Mouse (Mus musculus): ENCODE data around the gene Atf6b. TPM values are rescaled to one million over a fixed set of nuclear protein-coding genes. Genes with fewer than 3 reads are reported as not detected.

The Atf6b gene
- polyA plus RNA-seq, 1 experiment, result not detected

GRCm38 (mm10) chr17:34629796-34630603, 16.9 kb upstream of the Atf6b start:
- WGBS, result 13% methylated on average over 12 of the region's 12 CpGs
- H3K4me3 ChIP-seq (ENCODE audit: insufficient read depth, low read depth, low read length), result peak overlapping the region; percentile 89
- H3K27ac ChIP-seq (ENCODE audit: insufficient read depth, low read depth, low read length), result peak overlapping the region; percentile 50
- TF ChIP-seq CTCF (IDR thresholded peaks at IDR 0.05; ENCODE audit: insufficient read depth, low read depth, low read length) (no peak), POLR2A (IDR thresholded peaks at IDR 0.05; ENCODE audit: insufficient read depth, low read depth, low read length) (no peak)
- peaks cover 43% of the 10 kb centered on the region for H3K4me1 ChIP-seq (ENCODE audit: control insufficient read depth, insufficient read depth, low read length)

DNA sequence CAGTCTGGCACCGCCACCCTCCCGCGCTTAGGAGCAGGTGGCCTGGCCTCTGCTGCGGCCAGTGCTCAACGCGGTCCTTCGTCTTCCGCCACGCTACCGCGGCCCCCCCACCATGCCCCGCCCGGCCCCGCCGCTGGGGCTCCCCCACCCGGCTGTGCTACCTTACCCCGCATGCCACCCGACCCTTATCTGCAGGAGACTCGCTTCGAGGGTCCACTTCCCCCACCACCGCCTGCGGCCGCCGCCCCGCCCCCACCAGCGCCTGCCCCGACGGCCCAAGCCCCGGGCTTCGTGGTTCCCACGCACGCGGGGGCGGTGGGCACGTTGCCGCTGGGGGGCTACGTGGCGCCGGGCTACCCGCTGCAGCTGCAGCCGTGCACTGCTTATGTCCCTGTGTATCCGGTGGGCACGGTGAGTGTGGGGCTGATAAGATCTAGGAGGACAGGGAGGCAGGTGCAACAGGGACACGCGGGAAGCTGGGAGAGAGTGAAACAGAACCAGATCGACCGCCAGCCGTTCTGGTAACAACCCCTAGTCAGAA, 16.1 kb upstream of the Atf6b start:
- peaks cover 39% of the 10 kb centered on the region for H3K4me1 ChIP-seq (ENCODE audit: control insufficient read depth, insufficient read depth, low read length)
- WGBS, result 3% methylated on average over 48 of the region's 48 CpGs
- no peak for TF ChIP-seq POLR2A (IDR thresholded peaks at IDR 0.05; ENCODE audit: insufficient read depth, low read depth, low read length)
- peak overlapping the region; percentile 62; the same call in 1 of the 2 replicates for H3K27ac ChIP-seq (ENCODE audit: insufficient read depth, low read depth, low read length)
- H3K4me3 ChIP-seq (ENCODE audit: insufficient read depth, low read depth, low read length), result peak overlapping the region; percentile 89

DNA sequence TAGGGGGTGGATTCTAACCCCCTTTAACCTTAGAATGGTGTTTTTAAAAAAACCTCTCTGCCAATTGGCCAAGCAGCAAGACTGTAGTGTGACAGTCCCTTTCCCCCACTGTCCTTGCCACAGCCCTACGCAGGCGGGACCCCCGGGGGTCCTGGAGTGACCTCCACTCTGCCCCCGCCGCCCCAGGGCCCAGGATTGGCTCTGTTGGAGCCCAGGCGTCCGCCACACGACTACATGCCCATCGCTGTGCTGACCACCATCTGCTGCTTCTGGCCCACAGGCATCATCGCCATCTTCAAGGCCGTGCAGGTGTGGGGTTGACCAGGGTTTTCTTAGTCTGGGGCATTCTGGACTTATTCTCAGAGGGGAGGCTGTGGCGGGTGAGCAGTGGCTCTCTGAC, 15.3 kb upstream of the Atf6b start:
- TF ChIP-seq POLR2A (IDR thresholded peaks at IDR 0.05; ENCODE audit: insufficient read depth, low read depth, low read length), result no peak
- no peak for TF ChIP-seq CTCF (IDR thresholded peaks at IDR 0.05; ENCODE audit: insufficient read depth, low read depth, low read length)
- peak overlapping the region; percentile 62 for H3K27ac ChIP-seq (ENCODE audit: insufficient read depth, low read depth, low read length)
- H3K4me3 ChIP-seq (ENCODE audit: insufficient read depth, low read depth, low read length), result peak overlapping the region; percentile 89
- 13% methylated on average over 12 of the region's 12 CpGs for WGBS
- H3K4me1 ChIP-seq (ENCODE audit: control insufficient read depth, insufficient read depth, low read length), result peaks cover 31% of the 10 kb centered on the region

DNA sequence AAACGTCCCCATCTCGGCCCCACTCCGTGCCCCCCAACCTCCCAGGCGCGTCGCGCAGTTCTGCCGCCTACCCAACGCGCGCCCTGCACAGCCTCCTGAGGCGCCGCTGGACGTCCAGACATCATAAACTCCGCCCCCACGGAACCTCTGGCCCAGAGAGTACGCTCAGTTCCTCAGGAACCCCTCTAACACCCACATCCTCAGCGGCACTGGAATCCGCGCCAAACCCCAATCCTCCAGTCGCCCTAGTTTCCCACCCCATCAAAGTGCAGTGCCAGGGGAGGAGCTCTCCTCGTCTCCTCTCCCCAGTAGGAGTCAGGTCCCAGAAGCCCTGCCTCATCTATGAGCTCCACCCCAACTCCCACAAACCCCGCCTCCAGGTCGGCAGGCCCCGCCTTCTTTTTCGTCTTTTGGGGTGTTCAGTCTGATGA, 14.7 kb upstream of the Atf6b start:
- TF ChIP-seq CTCF (IDR thresholded peaks at IDR 0.05; ENCODE audit: insufficient read depth, low read depth, low read length) (no peak), POLR2A (IDR thresholded peaks at IDR 0.05; ENCODE audit: insufficient read depth, low read depth, low read length) (peak; percentile 62)
- WGBS, result 2% methylated on average over 26 of the region's 26 CpGs
- Histone ChIP-seq H3K27ac (ENCODE audit: insufficient read depth, low read depth, low read length) (peak overlapping the region; percentile 52), H3K4me1 (ENCODE audit: control insufficient read depth, insufficient read depth, low read length) (peaks cover 30% of the 10 kb centered on the region), H3K4me3 (ENCODE audit: insufficient read depth, low read depth, low read length) (peak overlapping the region; percentile 89)

DNA sequence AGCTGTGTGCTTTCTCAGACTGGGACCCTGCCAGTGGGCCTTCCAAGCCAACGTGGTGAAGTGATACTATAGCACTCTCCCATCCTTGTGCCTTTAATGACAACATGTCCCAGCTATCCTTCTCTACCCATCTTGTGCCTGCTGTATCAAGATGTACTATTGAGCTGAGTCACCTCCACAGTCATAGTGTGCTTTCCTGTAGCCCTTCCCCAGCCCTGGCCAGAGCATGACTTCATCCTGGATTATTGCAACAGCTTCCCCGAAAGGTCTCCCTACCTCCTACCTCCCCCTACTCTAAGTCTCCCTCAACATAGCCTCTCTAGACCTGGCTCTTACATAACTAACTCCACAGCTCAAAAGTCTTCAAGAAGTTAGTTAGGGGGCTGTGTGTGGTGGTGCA, 11.3 kb upstream of the Atf6b start:
- no peak overlapping the region for H3K27ac ChIP-seq (ENCODE audit: insufficient read depth, low read depth, low read length)
- no peak overlapping the region for H3K4me3 ChIP-seq (ENCODE audit: insufficient read depth, low read depth, low read length)
- 79% methylated on average over 2 of the region's 2 CpGs for WGBS
- H3K4me1 ChIP-seq (ENCODE audit: control insufficient read depth, insufficient read depth, low read length), result peaks cover 23% of the 10 kb centered on the region
- TF ChIP-seq POLR2A (IDR thresholded peaks at IDR 0.05; ENCODE audit: insufficient read depth, low read depth, low read length), result no peak
- TF ChIP-seq CTCF (IDR thresholded peaks at IDR 0.05; ENCODE audit: insufficient read depth, low read depth, low read length), result no peak

DNA sequence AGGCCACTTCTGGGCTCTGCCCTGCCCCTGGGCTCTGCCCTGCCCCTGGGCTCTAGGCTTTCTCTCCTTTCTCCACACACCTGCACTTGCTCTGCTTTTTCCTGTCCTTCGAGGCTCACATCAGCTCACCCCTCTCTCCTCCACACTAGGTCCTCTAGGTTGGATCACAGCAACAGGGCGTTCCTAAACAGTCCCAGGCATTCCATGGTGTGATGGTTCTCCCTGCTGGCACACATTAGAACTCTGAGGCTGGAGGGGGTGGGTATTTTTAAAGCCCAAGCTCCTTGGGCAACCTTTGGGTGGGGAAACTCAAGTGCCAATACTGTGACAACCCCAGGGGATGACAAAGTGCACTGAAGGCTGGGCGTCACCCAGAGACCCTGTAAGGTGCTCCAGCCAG, 9.5 kb upstream of the Atf6b start:
- TF ChIP-seq POLR2A (IDR thresholded peaks at IDR 0.05; ENCODE audit: insufficient read depth, low read depth, low read length), result no peak
- no peak for TF ChIP-seq CTCF (IDR thresholded peaks at IDR 0.05; ENCODE audit: insufficient read depth, low read depth, low read length)
- Histone ChIP-seq H3K4me3 (ENCODE audit: insufficient read depth, low read depth, low read length) (no peak overlapping the region), H3K4me1 (ENCODE audit: control insufficient read depth, insufficient read depth, low read length) (peaks cover 14% of the 10 kb centered on the region), H3K27ac (ENCODE audit: insufficient read depth, low read depth, low read length) (no peak overlapping the region)
- WGBS, result 62% methylated on average over 3 of the region's 3 CpGs

GRCm38 (mm10) chr17:34639461-34640255, 7.3 kb upstream of the Atf6b start:
- no peak for TF ChIP-seq CTCF (IDR thresholded peaks at IDR 0.05; ENCODE audit: insufficient read depth, low read depth, low read length)
- no peak for TF ChIP-seq POLR2A (IDR thresholded peaks at IDR 0.05; ENCODE audit: insufficient read depth, low read depth, low read length)
- no peak overlapping the region for H3K4me3 ChIP-seq (ENCODE audit: insufficient read depth, low read depth, low read length)
- peaks cover 7% of the 10 kb centered on the region for H3K4me1 ChIP-seq (ENCODE audit: control insufficient read depth, insufficient read depth, low read length)
- H3K27ac ChIP-seq (ENCODE audit: insufficient read depth, low read depth, low read length), result no peak overlapping the region
- 83% methylated on average over 7 of the region's 7 CpGs for WGBS

DNA sequence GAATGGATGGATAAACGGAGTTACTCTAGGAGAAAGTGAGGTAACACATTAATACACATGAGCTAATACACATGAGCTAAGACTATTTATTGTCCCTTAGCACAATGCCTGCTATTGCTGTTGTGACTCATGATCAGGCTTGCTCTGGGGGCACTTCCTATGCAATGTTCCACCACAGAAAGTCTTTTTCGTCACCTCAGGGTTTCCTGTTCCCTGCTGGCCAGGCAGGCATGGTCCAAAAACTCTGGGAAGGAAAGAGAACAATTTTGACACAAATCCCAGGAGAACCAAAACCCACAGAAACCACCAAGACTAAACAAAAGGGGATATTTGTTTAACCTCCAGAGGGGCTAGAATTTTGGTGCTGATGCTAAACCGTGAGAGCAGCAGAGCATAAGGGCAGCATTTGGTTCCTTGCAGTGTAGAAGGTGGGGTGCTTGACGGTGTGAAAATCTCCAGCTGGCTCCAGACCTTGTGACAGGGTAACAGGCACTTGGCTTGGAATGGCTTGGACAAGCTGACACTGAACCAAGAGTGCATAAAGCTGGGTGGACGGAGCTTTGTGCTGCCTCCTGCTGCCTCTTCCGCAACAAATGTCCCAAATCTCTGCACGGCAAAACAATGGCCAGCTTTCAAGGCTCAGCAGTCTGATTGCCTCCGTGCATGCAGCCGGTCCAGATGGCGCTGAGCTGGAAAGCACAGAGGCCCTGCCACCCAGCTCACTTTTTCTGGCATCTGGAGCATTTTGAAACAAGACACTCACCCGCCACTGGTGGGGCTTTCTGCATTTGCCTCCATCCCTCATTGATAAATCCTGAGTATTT, 6.0 kb upstream of the Atf6b start:
- Histone ChIP-seq H3K4me1 (ENCODE audit: control insufficient read depth, insufficient read depth, low read length) (peaks cover 16% of the 10 kb centered on the region), H3K4me3 (ENCODE audit: insufficient read depth, low read depth, low read length) (no peak overlapping the region), H3K27ac (ENCODE audit: insufficient read depth, low read depth, low read length) (peak overlapping the region; percentile 45)
- WGBS, result 16% methylated on average over 11 of the region's 11 CpGs
- no peak for TF ChIP-seq CTCF (IDR thresholded peaks at IDR 0.05; ENCODE audit: insufficient read depth, low read depth, low read length)
- TF ChIP-seq POLR2A (IDR thresholded peaks at IDR 0.05; ENCODE audit: insufficient read depth, low read depth, low read length), result no peak

Data from olfactory bulb, adult 2 months (tissue).